Comparison of ENCODE assay signal across 8 mouse cellular contexts in genomic region chr9:67711051-67711877, GRCm38 (mm10). TPM values are rescaled to one million over a fixed set of nuclear protein-coding genes. Genes with fewer than 3 reads are reported as not detected.
DNase-seq lines count a peak whose midpoint lies in the region.

No protein-coding gene starts in this region.

- peak; percentile 18 for DNase-seq in 3134 (ENCODE audit: extremely low read depth, insufficient read length, low spot score)
- peak; percentile 76 for DNase-seq in ES-CJ7 (ENCODE audit: low read depth, low spot score)
- DNase-seq in cerebellum, adult 18-20 months: peak; percentile 59 to 65
- peak; percentile 69 to 77 for DNase-seq in frontal cortex, postnatal 25 days (ENCODE audit: low spot score in 2 of 2)
- peak; percentile 38 to 79 for DNase-seq in kidney, adult 8-10 months
- peak; percentile 70 for DNase-seq in left cerebral cortex, postnatal 4 days
- peak; percentile 61 for DNase-seq in ovary, postnatal 14 days (ENCODE audit: low spot score)
- DNase-seq in urinary bladder, postnatal 25 days (ENCODE audit: low spot score): peak; percentile 55

- intact Hi-C loops in left cerebral cortex, postnatal 4 days (cut with DNase I): no loop called here

RNA-seq across cellular contexts. Expression of gene C2cd4b, which starts 48.0 kb away (rescaled TPM):
- under 1 TPM; 0.36 to 0.58 TPM for total RNA-seq in left cerebral cortex, postnatal 4 days (2021)

Comparison
In these comparisons a context has a peak if more than half of its experiments do, and no peak if none do; other contexts are left out.
1. Peak in every context shown above with its lines: DNase-seq.
2. DNase-seq: peak in every context shown above with its lines; median percentile 76 in ES-CJ7; 73 in frontal cortex, postnatal 25 days; 70 in left cerebral cortex, postnatal 4 days; 62 in cerebellum, adult 18-20 months; 61 in ovary, postnatal 14 days; 58 in kidney, adult 8-10 months; 55 in urinary bladder, postnatal 25 days; 18 in 3134.